Mouse (Mus musculus) testis, adult 2 months (tissue): ENCODE results near the gene Ugt1a10.

Experiments
- CTCF ChIP-seq: fragments of 200-500 bp; IDR thresholded peaks from 2 replicates; pipeline ENCODE4 v1.5.1; 2012; ENCODE audit warnings: low read depth, mild to moderate bottlenecking, inconsistent platforms, low read length, moderate library complexity; ENCODE audit not compliant: control insufficient read depth, insufficient read depth, insufficient replicate concordance
- POLR2A ChIP-seq: fragments of 200-500 bp; IDR thresholded peaks from 2 replicates; pipeline ENCODE4 v1.6.1; 2012; ENCODE audit warnings: low read depth, mild to moderate bottlenecking, inconsistent platforms, low read length, moderate library complexity; ENCODE audit not compliant: control insufficient read depth

DNA sequence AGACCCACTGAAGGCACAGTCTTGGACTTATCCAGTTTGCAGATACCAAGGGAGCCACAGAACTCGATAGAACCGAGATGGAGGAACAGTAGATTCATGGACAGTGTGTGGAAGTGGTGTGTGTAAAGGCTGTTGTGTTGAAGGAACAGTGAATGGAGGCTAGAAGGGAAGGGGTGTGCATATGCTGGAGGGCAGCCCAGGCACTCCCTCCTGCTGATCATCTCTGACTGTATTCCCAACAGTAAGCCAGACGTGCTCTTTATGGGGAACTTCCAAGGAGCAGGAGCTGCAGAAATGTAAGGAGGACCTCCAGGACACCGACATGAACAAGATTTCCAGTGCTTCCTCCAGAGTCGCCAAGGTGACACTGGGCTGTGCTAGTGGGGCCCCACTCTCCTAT is 194.8 kb downstream of the Ugt1a10 start:
- no peak for TF ChIP-seq CTCF
- TF ChIP-seq POLR2A = no peak
